Mouse (Mus musculus) adrenal gland, adult 2 months (tissue): ENCODE measurements around the gene Fam151a. TPM values are rescaled to one million over a fixed set of nuclear protein-coding genes. Genes with fewer than 3 reads are reported as not detected.
A peak's percentile ranks its signal among the peaks of the same experiment; 100 is the strongest.
"Not testable (repeated sequence)": the region's sequence is repeated elsewhere in the genome, so short reads cannot be mapped to it uniquely, and the experiment has no call there.

Experiments
- DNase-seq: peaks from one replicate; pipeline ENCODE4 v3.0.0; 2021
- long read RNA-seq: library from polyadenylated mRNA; stranded (forward); transcript quantifications from one replicate; pipeline ENCODE4 v2.0.0, GENCODE M21; 2021
- polyA plus RNA-seq: library from polyadenylated mRNA; depleted of rRNA; stranded (reverse); fragments of >200 nt; gene quantifications from 2 replicates; pipeline ENCODE4 v1.2.3, GENCODE M21; 2012; rRNA removed
- total RNA-seq, 2 experiments: library from RNA; stranded (reverse); gene quantifications; 2 replicates each; pipeline ENCODE4 v1.2.3; 2021

Gene Fam151a
- total RNA-seq (under 1 TPM; 0.23 to 0.45 TPM), polyA plus RNA-seq (0.18 TPM in 1 of 2 replicates, not detected in the other)
- long read RNA-seq = 0 reads

GRCm38 (mm10) chr4:106733636-106734035 is at the start of gene Fam151a:
Gene Fam151a, plus strand, starts transcription at chr4:106733889.
- DNase-seq = no peak

- DNase-seq = no peak
Measured at GRCm38 (mm10) chr4:106688636-106689296, 44.9 kb upstream of the Fam151a start.

GRCm38 (mm10) chr4:106693841-106694430 is 39.8 kb upstream of the Fam151a start:
- no peak for DNase-seq

- DNase-seq = no peak
Measured at GRCm38 (mm10) chr4:106699989-106700388, 33.7 kb upstream of the Fam151a start.

- no peak for DNase-seq
Measured at GRCm38 (mm10) chr4:106700798-106701197, 32.9 kb upstream of the Fam151a start.

GRCm38 (mm10) chr4:106703956-106704355 is 29.7 kb upstream of the Fam151a start:
- no peak for DNase-seq

GRCm38 (mm10) chr4:106704416-106704815 is 29.3 kb upstream of the Fam151a start:
- no peak for DNase-seq

GRCm38 (mm10) chr4:106705096-106705665 is 28.5 kb upstream of the Fam151a start:
- DNase-seq = no peak

- DNase-seq = peak; percentile 64
Measured at GRCm38 (mm10) chr4:106707957-106708356, 25.7 kb upstream of the Fam151a start.

- DNase-seq = peak; percentile 82
Measured at GRCm38 (mm10) chr4:106708408-106708807, 25.3 kb upstream of the Fam151a start.

- DNase-seq = no peak
Measured at GRCm38 (mm10) chr4:106713622-106714021, 20.1 kb upstream of the Fam151a start.

GRCm38 (mm10) chr4:106720631-106721030 is 13.1 kb upstream of the Fam151a start:
- DNase-seq = no peak

GRCm38 (mm10) chr4:106730814-106731213 is 2.9 kb upstream of the Fam151a start, which contains the start of gene Mroh7:
Gene Mroh7, minus strand, starts transcription at chr4:106730925.
- no peak for DNase-seq

- not testable (repeated sequence) for DNase-seq
Measured at GRCm38 (mm10) chr4:106736884-106737283, 3.2 kb downstream of the Fam151a start.

GRCm38 (mm10) chr4:106737904-106738303 is 4.2 kb downstream of the Fam151a start:
- no peak for DNase-seq

- DNase-seq = no peak
Measured at GRCm38 (mm10) chr4:106745862-106746261, 12.2 kb downstream of the Fam151a start.

GRCm38 (mm10) chr4:106747001-106747580 is 13.4 kb downstream of the Fam151a start:
- DNase-seq = no peak

GRCm38 (mm10) chr4:106749699-106750098 is 16.0 kb downstream of the Fam151a start:
- peak; percentile 73 for DNase-seq

- DNase-seq = no peak
Measured at GRCm38 (mm10) chr4:106751726-106752125, 18.0 kb downstream of the Fam151a start.

- DNase-seq = peak; percentile 36
Measured at GRCm38 (mm10) chr4:106764166-106764565, 30.5 kb downstream of the Fam151a start.

- DNase-seq = no peak
Measured at GRCm38 (mm10) chr4:106769306-106769705, 35.6 kb downstream of the Fam151a start.

- no peak for DNase-seq
Measured at GRCm38 (mm10) chr4:106772558-106772957, 38.9 kb downstream of the Fam151a start.

- not testable (repeated sequence) for DNase-seq
Measured at GRCm38 (mm10) chr4:106775767-106776166, 42.1 kb downstream of the Fam151a start.
